ENCODE assay signal across 8 mouse cellular contexts in genomic region chr4:99928521-99928920, GRCm38 (mm10). TPM values are rescaled to one million over a fixed set of nuclear protein-coding genes. Genes with fewer than 3 reads are reported as not detected.
DNase-seq lines count a peak whose midpoint lies in the region; ATAC-seq and TF ChIP-seq lines count a peak whose summit lies in the region.

No protein-coding gene starts in this region.

- peaks cover 51% of the 10 kb centered on the region for H3K4me1 ChIP-seq in heart, embryonic 12.5 days (replicated peaks)
- H3K4me1 ChIP-seq in lung, postnatal 0 days (ENCODE audit: insufficient read depth, low read depth, low read length): peaks cover 3% of the 10 kb centered on the region; the same call in 1 of the 2 replicates

- H3K4me3 ChIP-seq in heart, embryonic 12.5 days: no peak overlapping the region
- H3K4me3 ChIP-seq in lung, postnatal 0 days (ENCODE audit: low read depth, low read length): no peak overlapping the region
- H3K4me3 ChIP-seq in macrophage (ENCODE audit: inconsistent target): peak overlapping the region; percentile 64; the same call in 1 of the 2 replicates

- H3K79me2 ChIP-seq in macrophage (ENCODE audit: inconsistent target): peaks cover 35% of the 10 kb centered on the region

- peak overlapping the region; percentile 99; the same call in 1 of the 2 replicates for H3K27ac ChIP-seq in heart, embryonic 12.5 days (ENCODE audit: poor library complexity, severe bottlenecking)
- no peak overlapping the region for H3K27ac ChIP-seq in lung, postnatal 0 days (ENCODE audit: low read length)
- H3K27ac ChIP-seq in macrophage: no peak overlapping the region

- no peak for DNase-seq in heart, adult 8-10 months (ENCODE audit: low spot score)
- peak; percentile 23 for DNase-seq in lung, postnatal 0 days (ENCODE audit: low spot score)
- no peak for DNase-seq in lung, postnatal 36 days
- no peak for DNase-seq in cerebellum, adult 11 months
- DNase-seq in right cerebral cortex, adult 2 months (ENCODE audit: low spot score in 2 of 2): no peak

- H3K9ac ChIP-seq in heart, embryonic 12.5 days: no peak overlapping the region
- H3K9ac ChIP-seq in lung, postnatal 0 days (replicated peaks; ENCODE audit: low read depth): no peak overlapping the region

- ATAC-seq in heart, embryonic 12.5 days (ENCODE audit: insufficient number of reproducible peaks, low FRiP score): no peak
- no peak for ATAC-seq in lung, postnatal 0 days
- ATAC-seq in common myeloid progenitor, adult 5-6 weeks (replicated peaks; ENCODE audit: low read depth, poor library complexity, severe bottlenecking): 0 out of 2 replicates have a peak, but pooled peaks have one; percentile 12

- 20% methylated on average over 6 of the region's 6 CpGs for WGBS in heart, embryonic 12.5 days
- WGBS in lung, postnatal 0 days: 29% methylated on average over 6 of the region's 6 CpGs
- WGBS in macrophage (ENCODE audit: missing documents): 35% methylated on average over 6 of the region's 6 CpGs

- H3K9me3 ChIP-seq in heart, embryonic 12.5 days (replicated peaks): no peaks in the 10 kb centered on the region
- no peaks in the 10 kb centered on the region for H3K9me3 ChIP-seq in lung, postnatal 0 days (ENCODE audit: low read length)

- no peaks in the 10 kb centered on the region for H3K27me3 ChIP-seq in heart, embryonic 12.5 days (replicated peaks)
- H3K27me3 ChIP-seq in lung, postnatal 0 days (replicated peaks; ENCODE audit: insufficient read depth, low read length): no peaks in the 10 kb centered on the region

- TF ChIP-seq EP300 in lung, postnatal 0 days (IDR thresholded peaks at IDR 0.05): no peak

- H3K36me3 ChIP-seq in heart, embryonic 12.5 days: peaks cover 7% of the 10 kb centered on the region
- no peaks in the 10 kb centered on the region for H3K36me3 ChIP-seq in lung, postnatal 0 days (ENCODE audit: insufficient read depth, low read length)
- no peaks in the 10 kb centered on the region for H3K36me3 ChIP-seq in macrophage (ENCODE audit: inconsistent target)

- peak overlapping the region; percentile 71 for H3K4me2 ChIP-seq in heart, embryonic 12.5 days
- no peak overlapping the region for H3K4me2 ChIP-seq in lung, postnatal 0 days (replicated peaks; ENCODE audit: low read depth, low read length)

- TF ChIP-seq CTCF in lung, postnatal 0 days (IDR thresholded peaks at IDR 0.05): no peak

RNA-seq across cellular contexts. Expression of gene Pgm1, which starts 0.7 kb away (rescaled TPM):
- 247 and 258 TPM in 2 replicates for polyA plus RNA-seq in heart, embryonic 12.5 days (2016; fragmentation: Nextera tagmentation; extraction: Ambion mirVana)
- 100 to 1,000 TPM; 215 to 256 (median 242) TPM for total RNA-seq in heart, adult 8-10 months (2022)
- polyA plus RNA-seq in lung, postnatal 0 days (2015; fragmentation: Nextera tagmentation; extraction: Ambion mirVana): 76.3 and 81.6 TPM in 2 replicates
- 23.4 and 25.9 TPM in 2 replicates for total RNA-seq in common myeloid progenitor, adult 5-6 weeks (2017)
- total RNA-seq in macrophage (2018; cell fraction: chromatin; rRNA removed): 10 to 100 TPM in 16 of 26 experiments, 1 to 10 TPM in 10; 1.5 to 22.1 (median 13.5) TPM
- 10 to 100 TPM; 19.9 to 43.8 (median 30.9) TPM for total RNA-seq in macrophage (2018; cell fraction: cytosol; rRNA removed)
- total RNA-seq in macrophage (2018; cell fraction: nucleus; rRNA removed): 10 to 100 TPM in 21 of 26 experiments, 1 to 10 TPM in 5; 5.2 to 29.4 (median 18.5) TPM
- 26.6 to 33.6 TPM (median 28.3 TPM) in 3 replicates for polyA plus RNA-seq in macrophage (2018)

RNA-seq across cellular contexts. Expression of gene Itgb3bp, which starts 1.1 kb away (rescaled TPM):
- 42.6 and 43.0 TPM in 2 replicates for polyA plus RNA-seq in heart, embryonic 12.5 days (2016; fragmentation: Nextera tagmentation; extraction: Ambion mirVana)
- 1 to 10 TPM; 6.0 to 7.9 (median 6.6) TPM for total RNA-seq in heart, adult 8-10 months (2022)
- 11.9 and 13.5 TPM in 2 replicates for polyA plus RNA-seq in lung, postnatal 0 days (2015; fragmentation: Nextera tagmentation; extraction: Ambion mirVana)
- 24.0 and 53.5 TPM in 2 replicates for total RNA-seq in common myeloid progenitor, adult 5-6 weeks (2017)
- total RNA-seq in macrophage (2018; cell fraction: chromatin; rRNA removed): 1 to 10 TPM in 19 of 26 experiments, under 1 TPM in 3, not detected in 4; 0.31 to 7.2 (median 2.3) TPM
- 1 to 10 TPM; 2.7 to 8.0 (median 5.5) TPM for total RNA-seq in macrophage (2018; cell fraction: cytosol; rRNA removed)
- 1 to 10 TPM in 20 of 26 experiments, under 1 TPM in 6; 0.36 to 4.1 (median 1.8) TPM for total RNA-seq in macrophage (2018; cell fraction: nucleus; rRNA removed)
- polyA plus RNA-seq in macrophage (2018): 4.8 to 9.1 TPM (median 5.9 TPM) in 3 replicates
